Mouse (Mus musculus) bone marrow, adult 2 months (tissue): ENCODE measurements around the gene Cfap100.

Experiments
- CTCF ChIP-seq: fragments of 200-500 bp; IDR thresholded peaks from 2 replicates; pipeline ENCODE4 v1.5.1; 2011; ENCODE audit warnings: low read length, control low read depth; ENCODE audit not compliant: control insufficient read depth, insufficient read depth
- POLR2A ChIP-seq: fragments of 200-500 bp; IDR thresholded peaks from 2 replicates; pipeline ENCODE4 v1.6.1; 2011; ENCODE audit warnings: low read depth, mild to moderate bottlenecking, control low read depth, low read length, borderline replicate concordance; ENCODE audit not compliant: control insufficient read depth

DNA sequence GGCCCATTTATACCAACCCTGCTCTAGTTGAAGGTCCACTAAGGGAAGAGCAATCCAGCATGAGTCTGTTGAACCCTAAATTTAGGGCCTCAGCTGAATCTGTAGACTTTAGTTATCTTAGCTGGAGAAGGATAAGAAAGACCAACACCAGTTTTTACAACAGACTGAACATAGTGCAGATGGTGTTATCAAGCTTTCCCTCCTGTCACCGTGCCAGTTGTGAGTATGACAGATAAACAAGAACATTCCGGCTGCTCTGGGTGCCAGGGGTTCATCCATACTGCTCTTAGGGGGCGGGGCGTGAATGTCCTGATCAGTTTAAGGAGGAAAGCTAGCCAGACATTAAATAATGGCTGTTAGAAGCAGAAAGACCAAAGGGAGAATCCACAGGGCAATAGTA, 54.0 kb downstream of the Cfap100 start:
- no peak for TF ChIP-seq CTCF
- TF ChIP-seq POLR2A, result no peak
